Mouse (Mus musculus) heart, embryonic 11.5 days (tissue): ENCODE measurements at regions not wholly inside any gene's neighbourhood (a gene's known extent, or its start where the extent isn't known, plus 50 kb on each side); places are given as distances from the start of the nearest gene placed in this dataset.

ENCODE experiments used
- ATAC-seq: fragments of 200-750 bp; cut with Nextera tagmentation; replicated peaks from 2 replicates; pipeline ENCODE4 v1.8.0; 2017; ENCODE audit warnings: moderate library complexity; ENCODE audit not compliant: insufficient number of reproducible peaks, low FRiP score, low TSS enrichment
- H3K27ac ChIP-seq: fragments of 300-500 bp; sonication (generic); 2 replicates; pipeline ENCODE4 v1.5.1; 2014; ENCODE audit warnings: mild to moderate bottlenecking, low read depth, low read length
- H3K27me3 ChIP-seq: fragments of 300-500 bp; sonication (generic); 2 replicates; pipeline ENCODE4 v1.6.1; 2014; ENCODE audit warnings: mild to moderate bottlenecking, low read length, mixed read lengths; ENCODE audit not compliant: control insufficient read depth, insufficient read depth
- H3K36me3 ChIP-seq: fragments of 300-500 bp; sonication (generic); 2 replicates; pipeline ENCODE4 v1.6.1; 2014; ENCODE audit warnings: mild to moderate bottlenecking, low read length, moderate library complexity, mixed read lengths; ENCODE audit not compliant: control insufficient read depth, insufficient read depth
- H3K4me1 ChIP-seq: fragments of 300-500 bp; sonication (generic); 2 replicates; pipeline ENCODE4 v1.6.1; 2014; ENCODE audit warnings: low read length; ENCODE audit not compliant: control insufficient read depth, insufficient read depth
- H3K4me2 ChIP-seq: fragments of 300-500 bp; sonication (generic); 2 replicates; pipeline ENCODE4 v1.6.1; 2014; ENCODE audit warnings: mild to moderate bottlenecking, moderate library complexity
- H3K4me3 ChIP-seq: fragments of 300-500 bp; sonication (generic); 2 replicates; pipeline ENCODE4 v1.5.1; 2014; ENCODE audit warnings: low read depth, low read length
- H3K9ac ChIP-seq: fragments of 300-500 bp; sonication (generic); 2 replicates; pipeline ENCODE4 v1.6.1; 2014; ENCODE audit warnings: mild to moderate bottlenecking, low read depth, low read length, moderate library complexity
- H3K9me3 ChIP-seq: fragments of 300-500 bp; sonication (generic); replicated peaks from 2 replicates; pipeline ENCODE4 v1.6.1; 2016; ENCODE audit warnings: low read length; ENCODE audit not compliant: control insufficient read depth
- WGBS: fragments of 180-500 bp; shearing (Covaris S2); extraction: QIAGEN DNeasy Blood & Tissue Kit; methylation state at CpG from one replicate; pipeline ENCODE4 v1.1.7; 2014; ENCODE audit not compliant: insufficient replicate concordance; 5-methylcytosine and 5-hydroxymethylcytosine counted together

- Histone ChIP-seq H3K27ac (no peak overlapping the region), H3K9me3 (no peaks in the 10 kb centered on the region), H3K9ac (no peak overlapping the region), H3K4me2 (no peak overlapping the region), H3K4me3 (no peak overlapping the region), H3K27me3 (no peaks in the 10 kb centered on the region), H3K4me1 (no peaks in the 10 kb centered on the region), H3K36me3 (no peaks in the 10 kb centered on the region)
- ATAC-seq: no peak
- 90% methylated on average over 1 of the region's 1 CpGs for WGBS
Observed at GRCm38 (mm10) chr13:5519181-5519580, 342.1 kb upstream of the Klf6 start.

GRCm38 (mm10) chr13:5519600-5519999 is 341.7 kb upstream of the Klf6 start:
- no peaks in the 10 kb centered on the region for H3K9me3 ChIP-seq
- WGBS: 58% methylated on average over 1 of the region's 1 CpGs
- no peak overlapping the region for H3K27ac ChIP-seq
- no peak overlapping the region for H3K4me2 ChIP-seq
- H3K4me3 ChIP-seq: no peak overlapping the region
- H3K9ac ChIP-seq: no peak overlapping the region
- ATAC-seq: no peak
- no peaks in the 10 kb centered on the region for H3K4me1 ChIP-seq
- no peaks in the 10 kb centered on the region for H3K27me3 ChIP-seq
- no peaks in the 10 kb centered on the region for H3K36me3 ChIP-seq

DNA sequence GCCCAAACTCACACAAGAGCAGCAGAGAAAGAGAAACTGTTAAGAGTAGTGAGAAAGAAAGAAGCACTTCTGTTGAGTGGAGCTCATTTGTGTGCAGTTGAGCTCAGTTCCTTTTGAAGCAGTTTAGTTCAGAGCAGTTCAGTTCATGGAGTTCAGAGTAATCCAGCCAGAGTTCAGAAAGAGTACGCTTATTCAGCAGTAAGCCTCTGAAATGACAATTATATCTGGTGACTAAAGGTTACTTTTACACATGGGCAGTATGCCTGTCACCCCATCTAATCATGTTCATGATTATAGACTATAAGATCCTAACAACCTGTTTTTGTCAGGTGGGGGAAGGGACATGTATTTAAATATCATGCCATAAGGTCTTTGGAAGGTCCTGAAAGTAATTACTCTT is 333.9 kb upstream of the Klf6 start:
- Histone ChIP-seq H3K4me1 (no peaks in the 10 kb centered on the region), H3K4me2 (no peak overlapping the region), H3K36me3 (no peaks in the 10 kb centered on the region), H3K9me3 (no peaks in the 10 kb centered on the region), H3K27ac (no peak overlapping the region), H3K4me3 (no peak overlapping the region), H3K27me3 (no peaks in the 10 kb centered on the region), H3K9ac (no peak overlapping the region)
- ATAC-seq: no peak
- 79% methylated on average over 1 of the region's 1 CpGs for WGBS

DNA sequence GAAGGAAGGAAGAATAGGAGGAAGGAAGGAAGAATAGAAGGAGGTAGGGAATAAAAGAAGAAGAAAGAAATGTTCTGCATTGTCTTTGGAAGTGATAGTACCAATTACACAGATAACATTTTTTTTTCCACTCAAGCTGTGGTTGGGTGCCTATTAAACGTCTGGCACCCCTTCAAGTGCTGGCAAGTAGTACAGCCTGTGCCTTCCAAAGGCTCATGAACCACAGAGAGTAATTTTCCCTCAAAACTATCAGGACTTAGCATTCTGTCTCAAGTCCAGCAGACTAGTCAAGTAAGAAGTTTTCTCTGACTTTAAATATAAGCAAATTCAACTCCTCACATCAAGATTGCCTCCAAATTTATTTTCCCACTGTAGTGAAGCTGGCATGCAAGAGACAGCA is 321.0 kb upstream of the Klf6 start:
- H3K9me3 ChIP-seq: no peaks in the 10 kb centered on the region
- no peaks in the 10 kb centered on the region for H3K36me3 ChIP-seq
- H3K4me1 ChIP-seq: no peaks in the 10 kb centered on the region
- H3K27ac ChIP-seq: no peak overlapping the region
- WGBS: 67% methylated on average over 1 of the region's 1 CpGs
- no peak overlapping the region for H3K4me3 ChIP-seq
- no peak overlapping the region for H3K4me2 ChIP-seq
- H3K9ac ChIP-seq: no peak overlapping the region
- ATAC-seq: no peak
- no peaks in the 10 kb centered on the region for H3K27me3 ChIP-seq

GRCm38 (mm10) chr13:5545521-5545920 is 315.8 kb upstream of the Klf6 start:
- no peak overlapping the region for H3K9ac ChIP-seq
- no peak for ATAC-seq
- H3K9me3 ChIP-seq: no peaks in the 10 kb centered on the region
- H3K4me2 ChIP-seq: no peak overlapping the region
- H3K27me3 ChIP-seq: no peaks in the 10 kb centered on the region
- no peak overlapping the region for H3K27ac ChIP-seq
- H3K4me3 ChIP-seq: no peak overlapping the region
- no peaks in the 10 kb centered on the region for H3K36me3 ChIP-seq
- peaks cover 4% of the 10 kb centered on the region for H3K4me1 ChIP-seq

DNA sequence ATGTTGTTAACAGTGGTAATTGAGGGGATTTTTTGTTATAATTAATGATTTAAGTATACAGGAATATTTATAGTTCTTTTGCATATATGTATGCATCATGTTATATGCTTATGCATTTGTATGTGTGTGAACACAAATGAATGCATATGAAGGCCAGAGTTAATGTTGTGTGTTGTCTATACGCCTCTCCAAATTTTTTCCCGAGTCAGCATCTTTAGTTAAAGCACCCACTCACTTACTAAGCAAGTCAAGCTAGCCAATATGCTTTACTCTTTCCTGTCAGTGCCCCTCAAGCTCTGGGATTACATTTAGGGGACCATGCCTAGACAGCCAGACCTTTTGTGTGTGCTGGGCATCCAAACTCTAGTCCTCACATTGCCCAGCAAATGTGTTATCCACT is 315.3 kb upstream of the Klf6 start:
- no peak for ATAC-seq
- Histone ChIP-seq H3K27ac (no peak overlapping the region), H3K9me3 (no peaks in the 10 kb centered on the region), H3K9ac (no peak overlapping the region), H3K4me2 (no peak overlapping the region), H3K4me1 (peaks cover 4% of the 10 kb centered on the region), H3K36me3 (no peaks in the 10 kb centered on the region), H3K27me3 (no peaks in the 10 kb centered on the region), H3K4me3 (no peak overlapping the region)
- WGBS: 86% methylated on average over 2 of the region's 2 CpGs

DNA sequence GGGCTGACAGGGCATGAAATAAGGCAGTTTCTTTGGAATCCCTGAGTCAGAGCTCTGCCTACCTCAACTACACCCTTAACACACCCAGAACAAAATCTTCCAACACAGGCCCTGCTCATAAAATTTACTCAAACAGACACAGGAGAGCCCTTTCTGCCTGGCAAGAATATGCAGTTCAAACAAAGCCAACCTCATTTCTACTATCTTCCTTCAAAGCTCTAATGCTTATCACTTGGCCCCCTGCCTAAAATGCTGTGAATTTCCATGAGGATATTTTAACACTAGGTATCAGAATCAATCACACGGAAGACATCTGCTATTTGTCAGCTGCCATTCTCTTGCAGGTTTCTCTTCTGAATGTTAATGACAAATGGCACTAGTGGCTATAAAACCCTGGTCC is 314.3 kb upstream of the Klf6 start:
- H3K27ac ChIP-seq: no peak overlapping the region
- peaks cover 4% of the 10 kb centered on the region for H3K4me1 ChIP-seq
- H3K4me2 ChIP-seq: no peak overlapping the region
- WGBS: 14% methylated on average over 1 of the region's 1 CpGs
- H3K27me3 ChIP-seq: no peaks in the 10 kb centered on the region
- H3K36me3 ChIP-seq: no peaks in the 10 kb centered on the region
- H3K9me3 ChIP-seq: no peaks in the 10 kb centered on the region
- no peak overlapping the region for H3K9ac ChIP-seq
- no peak overlapping the region for H3K4me3 ChIP-seq
- ATAC-seq: no peak

DNA sequence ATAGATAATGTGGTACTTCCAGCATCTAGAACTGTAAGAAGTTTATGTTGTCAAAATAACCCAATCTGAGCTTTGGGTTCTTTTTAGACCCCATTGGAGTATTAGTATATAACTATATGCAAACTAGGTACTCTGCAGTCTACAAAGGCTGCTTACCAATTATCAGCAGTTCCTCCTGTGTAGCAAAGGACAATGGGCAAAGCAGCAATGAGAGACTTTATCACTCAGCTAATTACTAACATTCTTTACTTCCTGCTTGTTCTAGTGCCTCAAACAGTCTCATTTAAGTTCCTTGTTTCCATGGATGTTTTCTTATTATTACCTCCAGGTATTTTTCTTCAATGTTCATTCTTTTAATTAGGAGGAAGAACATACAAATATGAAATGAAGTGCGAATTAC is 312.5 kb upstream of the Klf6 start:
- Histone ChIP-seq H3K4me3 (no peak overlapping the region), H3K36me3 (no peaks in the 10 kb centered on the region)
- ATAC-seq: no peak

GRCm38 (mm10) chr13:5549175-5549574 is 312.1 kb upstream of the Klf6 start:
- H3K9me3 ChIP-seq: no peaks in the 10 kb centered on the region
- no peak overlapping the region for H3K4me3 ChIP-seq
- H3K4me2 ChIP-seq: no peak overlapping the region
- ATAC-seq: no peak
- 84% methylated on average over 4 of the region's 4 CpGs for WGBS
- no peaks in the 10 kb centered on the region for H3K27me3 ChIP-seq
- H3K27ac ChIP-seq: no peak overlapping the region
- no peak overlapping the region for H3K9ac ChIP-seq
- no peaks in the 10 kb centered on the region for H3K36me3 ChIP-seq
- H3K4me1 ChIP-seq: peaks cover 4% of the 10 kb centered on the region

More for the DNA sequence above, 312.5 kb upstream of the Klf6 start:
- Histone ChIP-seq H3K4me1 (peaks cover 4% of the 10 kb centered on the region), H3K4me2 (no peak overlapping the region), H3K27me3 (no peaks in the 10 kb centered on the region), H3K9ac (no peak overlapping the region), H3K27ac (no peak overlapping the region), H3K9me3 (no peaks in the 10 kb centered on the region)
- 88% methylated on average over 1 of the region's 1 CpGs for WGBS
